ENCODE assay signal across 8 mouse cellular contexts in the genomic region with DNA sequence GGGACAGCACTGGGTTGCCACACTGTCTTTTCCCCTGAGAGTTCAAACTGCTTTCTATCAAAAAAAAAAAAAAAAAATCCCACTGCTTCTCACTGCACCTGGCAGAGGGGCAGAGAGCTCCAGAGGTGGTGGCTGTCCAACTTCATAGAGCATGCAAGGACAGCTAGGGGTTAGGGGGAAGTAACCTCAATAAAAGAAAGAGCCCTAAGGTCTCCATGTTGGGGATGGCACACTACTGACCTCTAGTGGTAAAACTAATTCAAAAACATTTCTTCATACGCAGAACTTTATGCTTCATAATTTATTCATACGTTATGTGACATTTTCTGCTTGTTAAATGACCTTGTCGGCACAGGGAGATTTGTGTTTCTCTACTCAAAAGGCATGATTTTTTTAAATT. TPM values are rescaled to one million over a fixed set of nuclear protein-coding genes. Genes with fewer than 3 reads are reported as not detected.
DNase-seq lines count a peak whose midpoint lies in the region; ATAC-seq and TF ChIP-seq lines count a peak whose summit lies in the region.

No protein-coding gene starts in this region.

- no peak overlapping the region for H3K4me3 ChIP-seq in heart, adult 2 months
- no peak overlapping the region for H3K4me3 ChIP-seq in heart, embryonic 10.5 days
- H3K4me3 ChIP-seq in limb, embryonic 14.5 days (replicated peaks; ENCODE audit: low read length) = no peak overlapping the region

- H3K4me2 ChIP-seq in limb, embryonic 14.5 days (replicated peaks; ENCODE audit: low read depth, low read length, severe bottlenecking) = no peak overlapping the region

- no peak for TF ChIP-seq EP300 in heart, adult 2 months (IDR thresholded peaks at IDR 0.05; ENCODE audit: insufficient read depth, low read depth, low read length)

- 10% methylated on average over 3 of the region's 3 CpGs for WGBS in heart, adult 2 months
- WGBS in heart, embryonic 10.5 days = 30% methylated on average over 3 of the region's 3 CpGs
- WGBS in limb, embryonic 14.5 days = 26% methylated on average over 3 of the region's 3 CpGs

- no peak overlapping the region for H3K9ac ChIP-seq in heart, adult 2 months (ENCODE audit: low read depth, low read length)
- H3K9ac ChIP-seq in limb, embryonic 14.5 days (ENCODE audit: low read depth, low read length, severe bottlenecking) = no peak overlapping the region

- no peaks in the 10 kb centered on the region for H3K4me1 ChIP-seq in heart, adult 2 months (ENCODE audit: control insufficient read depth, insufficient read depth, low read length)
- no peaks in the 10 kb centered on the region for H3K4me1 ChIP-seq in heart, embryonic 10.5 days
- no peaks in the 10 kb centered on the region for H3K4me1 ChIP-seq in limb, embryonic 14.5 days (ENCODE audit: control insufficient read depth, insufficient read depth, low read length)

- no peaks in the 10 kb centered on the region for H3K79me2 ChIP-seq in heart, adult 2 months (replicated peaks; ENCODE audit: control insufficient read depth, insufficient read depth, low read length)

- H3K27me3 ChIP-seq in heart, adult 2 months (ENCODE audit: control insufficient read depth, insufficient read depth, low read length) = no peaks in the 10 kb centered on the region
- H3K27me3 ChIP-seq in heart, embryonic 10.5 days (ENCODE audit: insufficient read depth, poor library complexity, severe bottlenecking) = no peaks in the 10 kb centered on the region
- no peaks in the 10 kb centered on the region for H3K27me3 ChIP-seq in limb, embryonic 14.5 days (ENCODE audit: control insufficient read depth, insufficient read depth, low read length)

- intact Hi-C loops in heart, adult 2 months (cut with DNase I) = loop anchor here (5.0 kb wide), 1 partner anchor 354 kb away; no protein-coding TSS in a partner anchor

- peak; percentile 85 for TF ChIP-seq CTCF in heart, adult 2 months (IDR thresholded peaks at IDR 0.05)

- DNase-seq in heart, adult 2 months = no peak
- no peak for DNase-seq in heart, embryonic 10.5 days (ENCODE audit: low spot score)
- peak; percentile 75 for DNase-seq in 416B (ENCODE audit: low read depth)
- peak; percentile 63 for DNase-seq in adipocyte (ENCODE audit: low spot score)
- DNase-seq in limb, embryonic 14.5 days (ENCODE audit: low spot score) = peak; percentile 75
- no peak for DNase-seq in adrenal gland, adult 2 months
- no peak for DNase-seq in right cerebral cortex, adult 2 months (ENCODE audit: low spot score in 2 of 2)
- no peak for DNase-seq in ovary, postnatal 36 days (ENCODE audit: low spot score)

- no peaks in the 10 kb centered on the region for H3K9me3 ChIP-seq in heart, embryonic 10.5 days
- H3K9me3 ChIP-seq in limb, embryonic 14.5 days (ENCODE audit: control insufficient read depth, low read length) = no peaks in the 10 kb centered on the region

- TF ChIP-seq POLR2A in heart, adult 2 months (IDR thresholded peaks at IDR 0.05; ENCODE audit: insufficient read depth, low read depth, low read length) = no peak
- TF ChIP-seq POLR2A in limb, embryonic 14.5 days (IDR thresholded peaks at IDR 0.05; ENCODE audit: borderline replicate concordance, extremely low read depth, insufficient read depth, insufficient read length) = no peak

- no peak for ATAC-seq in limb, embryonic 14.5 days (ENCODE audit: low FRiP score, low read depth)

- H3K27ac ChIP-seq in heart, adult 2 months = no peak overlapping the region
- no peak overlapping the region for H3K27ac ChIP-seq in heart, embryonic 10.5 days
- H3K27ac ChIP-seq in limb, embryonic 14.5 days (replicated peaks; ENCODE audit: low read depth, low read length) = no peak overlapping the region

- H3K36me3 ChIP-seq in heart, adult 2 months (ENCODE audit: control insufficient read depth, insufficient read depth, low read length) = no peaks in the 10 kb centered on the region
- H3K36me3 ChIP-seq in heart, embryonic 10.5 days = no peaks in the 10 kb centered on the region
- no peaks in the 10 kb centered on the region for H3K36me3 ChIP-seq in limb, embryonic 14.5 days (ENCODE audit: control insufficient read depth, insufficient read depth, low read length)

RNA-seq across cellular contexts. Expression of a gene that starts 7.1 kb away (rescaled TPM):
- total RNA-seq in heart, adult 2 months (2021) = 10 to 100 TPM; 52.3 TPM
- 14.0 and 25.9 TPM in 2 replicates for polyA plus RNA-seq in heart, adult 2 months (2012; rRNA removed)
- polyA plus RNA-seq in heart, embryonic 10.5 days (2016; fragmentation: Nextera tagmentation; extraction: Ambion mirVana) = 74.7 and 83.7 TPM in 2 replicates
- 59.6 and 81.6 TPM in 2 replicates for polyA plus RNA-seq in limb, embryonic 14.5 days (2012; rRNA removed)
- polyA plus RNA-seq in limb, embryonic 14.5 days (2014; fragmentation: Nextera tagmentation; extraction: Ambion mirVana) = 118 and 119 TPM in 2 replicates
- 10 to 100 TPM; 73.5 to 82.5 TPM for total RNA-seq in adrenal gland, adult 2 months (2021)
- 0.93 and 1.2 TPM in 2 replicates for polyA plus RNA-seq in adrenal gland, adult 2 months (2012; rRNA removed)

Comparison
In these comparisons a context has a peak if more than half of its experiments do, and no peak if none do; other contexts are left out.
1. DNase-seq: peak in 416B (single experiment), adipocyte (single experiment) and limb, embryonic 14.5 days (single experiment); none in heart, adult 2 months (0 of 2), heart, embryonic 10.5 days (single experiment), adrenal gland, adult 2 months (single experiment), right cerebral cortex, adult 2 months (0 of 2) and ovary, postnatal 36 days (single experiment).